Mouse (Mus musculus): ENCODE data around the gene Snx8. TPM values are rescaled to one million over a fixed set of nuclear protein-coding genes. Genes with fewer than 3 reads are reported as not detected.

Snx8 gene
- total RNA-seq, 2 experiments from 2014 or later = 8.0 to 10.7 TPM

- DNase-seq (ENCODE audit: low spot score) = no peak
These were observed 39.2 kb downstream of the Snx8 start for GRCm38 (mm10) chr5:140349882-140350281.

- DNase-seq (ENCODE audit: low spot score) = no peak
These were observed 43.0 kb downstream of the Snx8 start for GRCm38 (mm10) chr5:140346050-140346449.

DNA sequence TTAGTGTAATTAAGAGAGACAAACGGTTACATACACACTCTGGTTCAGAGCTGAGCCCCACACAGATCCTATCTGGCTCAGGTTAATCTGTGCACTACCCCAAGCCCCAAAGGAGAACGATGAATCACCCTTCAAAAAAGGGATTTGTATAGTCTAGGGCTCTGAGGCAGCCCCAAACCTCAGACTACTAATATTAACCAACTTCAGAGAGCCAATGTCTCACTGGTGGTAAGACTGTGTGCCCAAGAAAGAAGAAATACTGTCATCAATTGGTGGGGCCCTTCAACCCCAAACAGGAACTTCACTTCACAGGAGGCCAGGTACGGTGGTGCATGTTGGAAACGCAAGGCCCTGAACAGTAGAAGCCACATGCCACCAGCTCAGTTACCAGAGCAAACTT, 43.8 kb downstream of the Snx8 start:
- DNase-seq (ENCODE audit: low spot score) = no peak

DNA sequence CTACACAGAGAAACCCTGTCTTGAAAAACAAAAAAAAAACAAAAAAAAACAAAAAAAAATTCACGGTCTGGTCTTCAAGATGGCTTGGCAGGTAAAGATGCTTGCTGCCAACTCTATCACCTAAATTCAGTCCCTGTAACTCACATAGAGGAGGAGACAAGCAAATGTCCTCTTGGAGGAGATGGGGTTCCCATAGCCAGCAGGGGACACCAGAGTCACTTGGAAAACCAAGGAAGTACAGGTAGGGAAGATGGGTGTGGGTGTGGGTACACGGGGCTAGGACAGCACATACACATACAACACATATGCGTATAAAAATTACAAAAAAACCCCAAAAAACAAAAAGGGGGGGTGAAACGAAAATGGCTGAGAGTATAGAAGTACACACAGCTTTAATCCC, 46.2 kb downstream of the Snx8 start:
- DNase-seq (ENCODE audit: low spot score) = no peak

- no peak for DNase-seq (ENCODE audit: low spot score)
These were observed 49.2 kb downstream of the Snx8 start for GRCm38 (mm10) chr5:140339836-140340235.

DNA sequence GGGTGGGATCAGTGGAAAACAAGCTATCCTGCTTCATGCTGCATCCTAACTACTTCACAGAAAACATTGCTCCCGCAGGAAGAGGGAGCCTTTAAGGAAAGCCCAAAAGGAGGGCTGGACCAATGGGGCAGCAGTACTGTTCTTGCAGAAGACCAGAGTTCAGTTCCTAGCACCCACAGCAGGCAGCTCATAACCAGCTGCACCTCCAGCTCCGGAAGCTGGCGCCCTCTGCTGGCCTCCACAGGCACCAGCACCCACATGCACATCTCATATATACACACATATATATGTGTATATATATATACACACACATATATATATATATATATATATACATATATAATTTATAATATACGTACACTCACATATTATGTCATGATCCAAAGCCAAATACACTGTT, 50.3 kb downstream of the Snx8 start:
- no peak for DNase-seq (ENCODE audit: low spot score)

GRCm38 (mm10) chr5:140336680-140337079, 52.4 kb downstream of the Snx8 start:
- peak; percentile 31 for DNase-seq (ENCODE audit: low spot score)

DNA sequence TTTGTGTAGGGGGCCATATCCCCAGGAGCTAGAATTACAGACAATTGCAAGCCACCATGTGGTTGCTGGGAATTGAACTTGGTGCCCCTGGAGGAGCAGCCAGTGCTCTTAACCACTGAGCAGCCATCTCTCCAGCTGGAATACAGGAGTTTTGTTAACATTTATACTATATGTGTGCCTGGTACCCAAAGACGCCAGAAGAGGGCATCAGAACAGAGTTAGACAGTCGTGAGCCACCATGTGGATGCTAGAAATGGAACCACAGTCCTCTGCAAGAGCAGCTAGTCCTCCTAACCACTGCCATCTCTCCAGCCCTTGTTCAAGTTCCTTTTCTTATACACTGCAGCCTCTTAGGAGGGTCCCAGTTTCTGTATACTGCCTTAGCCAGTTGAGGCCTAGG, 55.4 kb downstream of the Snx8 start:
- no peak for DNase-seq (ENCODE audit: low spot score)

DNA sequence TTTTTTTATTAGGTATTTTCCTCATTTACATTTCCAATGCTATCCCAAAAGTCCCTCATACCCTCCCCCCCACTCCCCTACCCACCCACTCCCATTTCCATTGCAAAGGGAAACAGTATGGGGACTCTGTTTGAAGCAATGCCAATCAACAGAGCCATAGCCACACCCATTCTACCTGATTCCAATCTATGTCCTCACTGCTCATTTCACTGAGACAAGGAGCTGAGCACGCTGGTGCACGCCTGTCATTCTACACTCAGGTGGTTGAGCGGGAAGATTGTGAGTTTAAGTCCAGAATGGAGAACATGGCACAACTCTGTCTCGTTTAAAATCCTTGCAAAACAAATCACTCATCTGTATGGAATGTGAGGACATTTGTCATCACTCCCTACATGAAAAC, 56.5 kb downstream of the Snx8 start:
- no peak for DNase-seq (ENCODE audit: low spot score)

DNA sequence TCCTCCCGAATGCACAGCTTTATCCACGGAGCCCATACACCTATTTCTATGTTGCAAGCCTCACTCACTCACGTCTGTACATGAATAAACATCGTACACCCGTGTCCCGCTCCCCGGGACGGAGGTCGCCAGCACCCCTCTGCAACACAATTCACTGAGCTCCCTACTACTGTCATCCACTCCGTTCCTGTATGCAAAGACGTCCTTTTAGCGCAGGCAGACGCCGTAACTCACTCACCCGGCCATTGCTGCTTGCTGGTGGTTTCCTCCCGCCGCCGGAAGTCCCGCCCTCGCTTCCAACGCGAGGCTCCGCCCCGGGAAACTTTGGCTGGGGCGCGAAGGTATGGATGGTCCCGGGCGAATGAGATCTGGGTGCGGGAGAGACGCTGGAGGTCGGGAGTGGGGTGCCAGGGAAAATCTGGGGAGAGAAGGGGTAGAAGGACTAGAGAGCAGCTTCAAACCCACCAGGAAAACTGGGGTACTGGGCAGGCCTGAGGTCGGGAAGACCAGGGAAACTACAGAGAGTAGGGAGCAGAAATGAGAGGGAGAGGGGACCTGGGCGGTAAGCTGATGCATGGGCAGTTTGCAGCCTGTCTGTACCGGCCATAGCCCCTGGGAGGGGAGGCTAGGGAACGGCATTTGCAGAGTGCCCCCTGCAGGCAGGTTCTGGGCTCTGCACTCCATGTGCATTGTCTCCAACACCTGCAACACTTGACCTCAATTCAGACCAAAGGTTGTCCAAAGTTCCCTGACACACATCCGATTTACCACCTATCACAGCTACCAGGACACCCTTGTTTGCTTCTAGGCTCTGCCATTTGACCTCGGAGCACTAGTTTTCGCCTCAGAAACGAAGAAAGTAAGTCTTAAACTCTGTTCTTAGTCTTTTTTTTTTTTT, 57.2 kb downstream of the Snx8 start, which contains the start of gene Mrm2:
Gene Mrm2, minus strand, starts transcription at position 284 of the 898 bp plus-strand sequence.
- peak; percentile 86 for DNase-seq (ENCODE audit: low spot score)

DNA sequence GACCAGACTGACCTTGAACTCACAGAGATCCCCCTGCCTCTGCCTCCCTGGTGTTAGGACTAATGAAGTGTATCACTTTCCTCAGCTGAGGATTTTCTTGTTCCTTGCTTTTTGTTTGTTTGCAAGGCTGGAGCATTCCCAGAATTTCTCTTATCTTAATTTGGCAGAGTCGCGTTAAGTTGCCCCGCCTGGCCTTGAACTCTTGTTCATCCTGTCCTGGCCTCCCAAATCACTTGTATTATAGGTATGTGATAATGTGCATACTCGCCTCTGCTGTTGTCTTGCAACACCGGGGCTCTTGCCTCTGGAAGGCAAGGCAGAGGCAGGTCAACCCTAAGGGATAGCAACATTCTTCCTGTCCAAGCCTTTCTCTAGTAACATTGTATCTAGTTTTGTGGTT, 65.0 kb downstream of the Snx8 start:
- no peak for DNase-seq (ENCODE audit: low spot score)

DNA sequence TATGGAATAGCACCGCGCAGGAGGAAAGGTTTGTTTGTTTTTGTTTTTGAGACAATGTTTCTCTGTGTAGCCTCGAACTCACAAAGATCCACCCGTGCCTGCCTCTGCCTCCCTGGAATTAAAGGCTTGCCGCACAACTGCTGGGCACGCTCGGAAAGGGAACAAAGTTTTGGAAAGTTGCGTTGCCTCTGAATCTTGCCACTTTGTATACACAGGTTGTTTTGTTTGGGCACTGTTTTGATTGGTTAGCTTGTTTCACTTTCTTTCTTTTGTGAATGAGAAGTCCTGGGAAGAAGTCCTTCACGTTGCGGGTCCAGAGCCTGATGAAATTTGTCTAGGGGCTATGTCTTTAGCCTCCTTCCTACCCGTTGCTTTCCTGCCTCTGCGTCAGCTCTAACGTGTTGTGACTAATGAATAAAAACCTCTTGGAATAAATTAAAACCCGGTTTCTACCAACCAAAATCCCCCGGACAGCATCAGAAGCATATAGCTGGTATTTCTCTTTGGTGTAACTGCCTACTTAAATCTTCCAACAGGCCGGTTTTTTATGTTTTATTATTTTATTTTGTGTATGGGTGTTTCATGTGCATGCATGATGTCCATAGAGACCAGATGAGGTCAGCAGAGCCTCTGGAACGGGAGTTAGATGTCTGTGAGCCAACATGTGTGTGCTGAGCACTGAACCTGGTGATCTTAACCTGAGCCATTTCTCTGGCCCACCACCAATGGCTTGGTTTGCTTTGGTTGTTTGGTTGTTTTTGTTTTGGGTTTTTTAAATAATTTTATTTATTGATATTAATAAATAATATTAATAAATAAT, 67.1 kb downstream of the Snx8 start:
- no peak for DNase-seq (ENCODE audit: low spot score)

DNA sequence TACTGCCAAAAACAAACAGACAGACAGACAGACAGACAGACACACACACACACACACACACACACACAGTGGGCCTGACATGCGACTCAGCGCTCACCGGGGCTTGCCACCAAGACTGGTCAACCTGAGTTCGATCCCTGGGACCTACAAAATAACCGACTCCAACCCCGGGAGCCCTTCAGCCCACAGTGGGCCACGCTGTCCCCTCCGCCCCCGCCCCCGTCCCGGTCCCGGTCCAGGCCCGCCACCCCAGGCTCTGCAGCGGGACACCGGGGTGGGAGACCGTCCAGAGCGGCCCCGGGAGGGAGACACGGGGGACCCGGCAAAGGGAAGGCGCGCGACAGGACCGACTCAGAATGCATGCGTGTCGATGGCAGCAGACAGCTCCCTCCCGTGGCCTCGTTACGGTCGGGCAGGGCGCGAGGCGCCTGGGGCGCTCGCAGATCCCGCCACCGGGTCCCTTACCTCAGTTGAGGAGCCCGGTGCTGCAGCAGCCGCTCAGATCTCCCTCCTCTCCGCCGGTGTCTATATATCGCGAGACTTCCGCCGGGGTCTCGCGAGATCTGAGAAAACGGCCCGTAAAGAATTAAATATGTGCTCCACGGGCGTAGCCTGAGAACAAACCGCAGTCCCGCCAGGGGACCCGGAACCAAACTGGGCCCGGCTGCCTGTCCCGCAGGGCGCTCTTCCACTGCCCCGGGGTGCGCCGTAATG, 67.9 kb downstream of the Snx8 start, which contains the start of the genes Mad1l1 and Nudt1:
Gene Mad1l1, minus strand, starts transcription at position 511 of the 714 bp plus-strand sequence.
Gene Nudt1, plus strand, starts transcription at position 615 of the 714 bp plus-strand sequence.
- DNase-seq (ENCODE audit: low spot score) = peak; percentile 93

- DNase-seq (ENCODE audit: low spot score) = no peak
These were observed 72.3 kb downstream of the Snx8 start for GRCm38 (mm10) chr5:140316716-140317115.

DNA sequence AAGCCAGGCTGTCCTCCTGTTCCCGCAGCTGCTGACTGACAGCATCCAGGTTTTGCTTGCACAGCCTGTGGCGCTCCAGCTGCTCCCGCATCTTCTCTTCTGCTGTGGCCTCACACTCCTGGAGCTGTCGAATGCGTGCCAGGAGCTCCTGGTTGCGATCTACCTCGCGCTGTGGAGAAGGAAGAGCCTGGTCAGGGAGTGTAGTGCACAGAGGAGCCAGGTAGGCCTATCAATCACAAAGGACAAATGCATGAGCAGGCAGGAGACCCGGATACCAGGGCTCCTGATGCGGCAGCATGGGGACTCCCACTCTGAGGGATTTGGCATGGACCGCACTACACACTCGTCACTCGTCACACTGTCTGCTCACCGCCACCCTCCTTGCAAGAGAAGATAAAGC, 81.5 kb downstream of the Snx8 start:
- DNase-seq (ENCODE audit: low spot score) = no peak

- DNase-seq (ENCODE audit: low spot score) = peak; percentile 37
These were observed 83.0 kb downstream of the Snx8 start for GRCm38 (mm10) chr5:140306016-140306415.

- DNase-seq (ENCODE audit: low spot score) = no peak
These were observed 90.8 kb downstream of the Snx8 start for GRCm38 (mm10) chr5:140298291-140298690.

- DNase-seq (ENCODE audit: low spot score) = peak; percentile 62
These were observed 96.9 kb downstream of the Snx8 start for GRCm38 (mm10) chr5:140292152-140292551.

Measured in gastrocnemius, adult 18-20 months (tissue).